Mouse (Mus musculus) MEL (cell line): ENCODE results near the gene Gm11444. TPM values are rescaled to one million over a fixed set of nuclear protein-coding genes. Genes with fewer than 3 reads are reported as not detected.

Experiments
- DNase-seq: peaks from one replicate; pipeline ENCODE4 v3.0.0; 2011; ENCODE audit warnings: low read depth, low spot score
- H3K27ac ChIP-seq: 2 replicates; pipeline ENCODE4 v1.5.1; 2012; ENCODE audit warnings: low read depth, mild to moderate bottlenecking, control low read depth, low read length, moderate library complexity; ENCODE audit not compliant: control insufficient read depth
- H3K27me3 ChIP-seq, 2 experiments: fragments of 150-350 bp in 1 of 2; sonication (generic) in 1 of 2; 2 replicates each; pipeline ENCODE4 v1.6.1; 2012; ENCODE audit warnings: low read length in 2 of 2, mild to moderate bottlenecking in 2 of 2, improper control_type of control experiment in 1 of 2, moderate library complexity in 1 of 2; ENCODE audit not compliant: insufficient read depth in 2 of 2, control insufficient read depth in 1 of 2
- H3K36me3 ChIP-seq, 2 experiments: 2 replicates each; pipeline ENCODE4 v1.6.1; 2012 to 2014; ENCODE audit warnings: low read length in 2 of 2, improper control_type of control experiment in 1 of 2, inconsistent platforms in 1 of 2, mild to moderate bottlenecking in 1 of 2; ENCODE audit not compliant: insufficient read depth in 2 of 2, control insufficient read depth in 1 of 2
- H3K4me1 ChIP-seq, 2 experiments: fragments of 150-350 bp in 1 of 2; sonication (generic) in 1 of 2; 2 replicates each; pipeline ENCODE4 v1.6.1; 2012; ENCODE audit warnings: low read length in 2 of 2, improper control_type of control experiment in 1 of 2, mild to moderate bottlenecking in 1 of 2; ENCODE audit not compliant: insufficient read depth in 2 of 2, control insufficient read depth in 1 of 2
- H3K4me3 ChIP-seq, 2 experiments: fragments of 150-350 bp in 1 of 2; sonication (generic) in 1 of 2; 2 replicates each; pipeline ENCODE4 v1.5.1; 2012; ENCODE audit warnings: low read depth in 2 of 2, low read length in 2 of 2, mild to moderate bottlenecking in 2 of 2, moderate library complexity in 2 of 2, control low read depth in 1 of 2, improper control_type of control experiment in 1 of 2; ENCODE audit not compliant: control insufficient read depth in 1 of 2, insufficient read depth in 1 of 2
- H3K79me2 ChIP-seq: 2 replicates; pipeline ENCODE4 v1.6.1; 2012; ENCODE audit warnings: mild to moderate bottlenecking, low read length, moderate library complexity; ENCODE audit not compliant: control insufficient read depth, poor library complexity, insufficient read depth
- H3K9ac ChIP-seq: 2 replicates; pipeline ENCODE4 v1.6.1; 2012; ENCODE audit warnings: low read depth, mild to moderate bottlenecking, control low read depth, low read length, moderate library complexity; ENCODE audit not compliant: control insufficient read depth, poor library complexity, severe bottlenecking
- H3K9me3 ChIP-seq: fragments of 150-350 bp; sonication (generic); replicated peaks from 2 replicates; pipeline ENCODE4 v1.6.1; 2012; ENCODE audit warnings: mild to moderate bottlenecking, low read length, improper control_type of control experiment, moderate library complexity; ENCODE audit not compliant: insufficient read depth
- CTCF ChIP-seq, 3 experiments: IDR thresholded peaks in 2 of 3; conservative IDR thresholded peaks in 1 of 3; 2 replicates each; pipeline ENCODE4 v1.5.1; 2011 to 2012; ENCODE audit warnings: low read length in 3 of 3, low read depth in 2 of 3, mild to moderate bottlenecking in 2 of 3, improper control_type of control experiment in 1 of 3, inconsistent platforms in 1 of 3, mixed read lengths in 1 of 3, moderate library complexity in 1 of 3; ENCODE audit not compliant: control insufficient read depth in 1 of 3, insufficient read depth in 1 of 3, poor library complexity in 1 of 3, severe bottlenecking in 1 of 3
- ELF1 ChIP-seq: IDR thresholded peaks from 2 replicates; pipeline ENCODE4 v1.6.1; 2014; ENCODE audit warnings: low read depth, mild to moderate bottlenecking, inconsistent platforms, low read length, improper control_type of control experiment, moderate library complexity
- EP300 ChIP-seq, 2 experiments: IDR thresholded peaks; 2 replicates each; pipeline ENCODE4 v1.6.1; 2011; ENCODE audit warnings: improper control_type of control experiment in 2 of 2, low read length in 2 of 2, low read depth in 1 of 2, mild to moderate bottlenecking in 1 of 2
- JUND ChIP-seq: IDR thresholded peaks from 2 replicates; pipeline ENCODE4 v1.6.1; 2011; ENCODE audit warnings: low read depth, mild to moderate bottlenecking, improper control_type of control experiment, low read length
- MAX ChIP-seq: IDR thresholded peaks from 2 replicates; pipeline ENCODE4 v1.6.1; 2011; ENCODE audit warnings: low read length, improper control_type of control experiment
- MAZ ChIP-seq: IDR thresholded peaks from 2 replicates; pipeline ENCODE4 v1.6.1; 2012; ENCODE audit warnings: low read depth, mild to moderate bottlenecking, inconsistent platforms, low read length, improper control_type of control experiment
- MXI1 ChIP-seq: IDR thresholded peaks from 2 replicates; pipeline ENCODE4 v1.6.1; 2011; ENCODE audit warnings: mild to moderate bottlenecking, low read depth, low read length, improper control_type of control experiment
- MYC ChIP-seq: IDR thresholded peaks from 2 replicates; pipeline ENCODE4 v1.6.1; 2011; ENCODE audit warnings: low read depth, mild to moderate bottlenecking, low read length, improper control_type of control experiment, moderate library complexity
- NELFE ChIP-seq: IDR thresholded peaks from 2 replicates; pipeline ENCODE4 v1.6.1; 2011; ENCODE audit warnings: low read depth, low read length, improper control_type of control experiment
- RCOR1 ChIP-seq: IDR thresholded peaks from 2 replicates; pipeline ENCODE4 v1.6.1; 2012; ENCODE audit warnings: low read depth, mild to moderate bottlenecking, inconsistent platforms, low read length, improper control_type of control experiment
- TBP ChIP-seq: IDR thresholded peaks from 2 replicates; pipeline ENCODE4 v1.8.0; 2011; ENCODE audit warnings: low read depth, low read length, improper control_type of control experiment
- TCF12 ChIP-seq: IDR thresholded peaks from 2 replicates; pipeline ENCODE4 v1.6.1; 2014; ENCODE audit warnings: low read depth, mild to moderate bottlenecking, inconsistent platforms, low read length, improper control_type of control experiment, moderate library complexity
- USF1 ChIP-seq: IDR thresholded peaks from 2 replicates; pipeline ENCODE4 v1.6.1; 2014; ENCODE audit warnings: low read depth, mild to moderate bottlenecking, inconsistent platforms, low read length, improper control_type of control experiment, moderate library complexity
- ZMIZ1 ChIP-seq: IDR thresholded peaks from 2 replicates; pipeline ENCODE4 v1.6.1; 2012; ENCODE audit warnings: low read depth, mild to moderate bottlenecking, inconsistent platforms, low read length, improper control_type of control experiment, moderate library complexity
- ZNF384 ChIP-seq: IDR thresholded peaks from 2 replicates; pipeline ENCODE4 v1.6.1; 2012; ENCODE audit warnings: low read depth, mild to moderate bottlenecking, inconsistent platforms, low read length, improper control_type of control experiment
- polyA plus RNA-seq, 2 experiments: library from polyadenylated mRNA; stranded (reverse) in 1 of 2; unstranded in 1 of 2; fragments of >175 nt in 1 of 2; fragments of >200 nt in 1 of 2; gene quantifications; 2 replicates each; pipeline versions ENCODE4 v1.2.1 to v1.2.4; 2012; ENCODE audit warnings: low replicate concordance in 2 of 2, low read depth in 1 of 2; ENCODE audit not compliant: insufficient read length in 2 of 2, insufficient read depth in 1 of 2, missing spikeins in 1 of 2
- total RNA-seq: library from RNA; depleted of rRNA; stranded (reverse); fragments of 300-350 nt; gene quantifications from 2 replicates; pipeline ENCODE4 v1.2.3, GENCODE M21; 2012

Gene Gm11444
- total and polyA plus RNA-seq, 3 experiments, result 0.21 TPM; not detected in 2

- no peaks in the 10 kb centered on the region for H3K9me3 ChIP-seq
- no peaks in the 10 kb centered on the region for H3K36me3 ChIP-seq
- peaks cover 0 to 4% of the 10 kb centered on the region in 2 experiments; a peak in 1 of 4 replicates for H3K4me1 ChIP-seq
- no peak within 1 kb of the TSS for H3K9ac ChIP-seq
- no peaks in the 10 kb centered on the region for H3K27me3 ChIP-seq
- H3K27ac ChIP-seq, result no peak within 1 kb of the TSS
- no peak within 1 kb of the TSS for H3K4me3 ChIP-seq
- no peaks in the 10 kb centered on the region for H3K79me2 ChIP-seq
- no peak for TF ChIP-seq TCF12
- TF ChIP-seq ELF1, result no peak
- TF ChIP-seq RCOR1, result no peak
- TF ChIP-seq NELFE, result no peak
- no peak for TF ChIP-seq MAX
- TF ChIP-seq MYC, result no peak
- TF ChIP-seq JUND, result no peak
- no peak for TF ChIP-seq MAZ
- no peak for TF ChIP-seq USF1
- no peak for TF ChIP-seq ZMIZ1
- no peak for TF ChIP-seq TBP
- TF ChIP-seq CTCF (IDR thresholded peaks at IDR 0.05 in 2 of 3, conservative IDR thresholded peaks at IDR 0.05 in 1 of 3; ENCODE audit: control insufficient read depth in 1 of 3, insufficient read depth in 1 of 3, low read depth in 2 of 3, low read length in 3 of 3, poor library complexity in 1 of 3, severe bottlenecking in 1 of 3), result no peak
- TF ChIP-seq, all 39 proteins: peak for 0
- no peak for DNase-seq
Measured at GRCm38 (mm10) chr11:85832231-85832924, 17.8 kb downstream of the Gm11444 start, which contains the start of gene Tbx2. Gene Tbx2 (plus strand): TSS chr11:85832551.

- Histone ChIP-seq H3K79me2 (no peaks in the 10 kb centered on the region), H3K36me3 (no peaks in the 10 kb centered on the region), H3K4me3 (no peak overlapping the region), H3K9me3 (no peaks in the 10 kb centered on the region), H3K9ac (no peak overlapping the region), H3K27me3 (no peaks in the 10 kb centered on the region), H3K27ac (no peak overlapping the region), H3K4me1 (peaks cover 0 to 7% of the 10 kb centered on the region in 2 experiments; a peak in 1 of 4 replicates)
- DNase-seq, result no peak
- TF ChIP-seq EP300 (IDR thresholded peaks at IDR 0.05; ENCODE audit: low read depth in 1 of 2, low read length in 2 of 2), result no peak
- no peak for TF ChIP-seq TBP
Measured at GRCm38 (mm10) chr11:85831656-85832230, 18.4 kb downstream of the Gm11444 start.

GRCm38 (mm10) chr11:85830901-85831341, 19.2 kb downstream of the Gm11444 start:
- Histone ChIP-seq H3K9me3 (no peaks in the 10 kb centered on the region), H3K4me3 (no peak overlapping the region), H3K79me2 (no peaks in the 10 kb centered on the region), H3K36me3 (no peaks in the 10 kb centered on the region), H3K9ac (no peak overlapping the region), H3K27ac (no peak overlapping the region), H3K27me3 (no peaks in the 10 kb centered on the region), H3K4me1 (peaks cover 0 to 7% of the 10 kb centered on the region in 2 experiments; a peak in 1 of 4 replicates)
- no peak for DNase-seq
- no peak for TF ChIP-seq MXI1
- TF ChIP-seq ZNF384, result no peak
- no peak for TF ChIP-seq JUND
